In genomic region chr17:34411117-34411516, GRCm38 (mm10) we compare ENCODE assay signal across 8 mouse cellular contexts. TPM values are rescaled to one million over a fixed set of nuclear protein-coding genes. Genes with fewer than 3 reads are reported as not detected.
DNase-seq lines count a peak whose midpoint lies in the region; ATAC-seq and TF ChIP-seq lines count a peak whose summit lies in the region.

No protein-coding gene starts in this region.

- no peaks in the 10 kb centered on the region for H3K36me3 ChIP-seq in kidney, postnatal 0 days (ENCODE audit: insufficient read depth, low read length)
- no peaks in the 10 kb centered on the region for H3K36me3 ChIP-seq in liver, adult 2 months (ENCODE audit: control insufficient read depth, insufficient read depth, low read length)
- no peaks in the 10 kb centered on the region for H3K36me3 ChIP-seq in neural tube, embryonic 13.5 days

- no peak overlapping the region for H3K4me2 ChIP-seq in kidney, postnatal 0 days (ENCODE audit: low read length)
- no peak overlapping the region for H3K4me2 ChIP-seq in neural tube, embryonic 13.5 days

- DNase-seq in ovary, postnatal 10 days (ENCODE audit: low spot score): peak; percentile 18
- DNase-seq in ovary, adult 18-20 months (ENCODE audit: low spot score): no peak
- peak; percentile 58 to 63 for DNase-seq in cerebellum, adult 2 months
- peak; percentile 16 to 62 for DNase-seq in frontal cortex, postnatal 25 days (ENCODE audit: low spot score in 2 of 2)
- peak; percentile 66 for DNase-seq in kidney, postnatal 0 days (ENCODE audit: low spot score)
- DNase-seq in liver, adult 2 months (ENCODE audit: extremely low read depth, low read depth, low spot score): peak; percentile 41
- DNase-seq in testis, postnatal 10 days (ENCODE audit: low spot score): peak; percentile 67

- no peak for ATAC-seq in kidney, postnatal 0 days (replicated peaks; ENCODE audit: low FRiP score, low read depth)
- ATAC-seq in neural tube, embryonic 13.5 days (ENCODE audit: low read depth): peak; percentile 50; the same call in 1 of the 2 replicates

- H3K27me3 ChIP-seq in cerebellum, adult 2 months (ENCODE audit: control insufficient read depth, insufficient read depth, low read length): no peaks in the 10 kb centered on the region
- no peaks in the 10 kb centered on the region for H3K27me3 ChIP-seq in kidney, postnatal 0 days (ENCODE audit: insufficient read depth, low read length)
- H3K27me3 ChIP-seq in liver, adult 2 months (ENCODE audit: control insufficient read depth, insufficient read depth, low read length): peaks cover 3% of the 10 kb centered on the region; the same call in 1 of the 2 replicates
- peaks cover 10% of the 10 kb centered on the region; the same call in 1 of the 2 replicates for H3K27me3 ChIP-seq in neural tube, embryonic 13.5 days

- no peaks in the 10 kb centered on the region for H3K79me2 ChIP-seq in liver, adult 2 months (ENCODE audit: control insufficient read depth, insufficient read depth, low read length)

- no peaks in the 10 kb centered on the region for H3K9me3 ChIP-seq in kidney, postnatal 0 days (replicated peaks; ENCODE audit: low read length)
- H3K9me3 ChIP-seq in neural tube, embryonic 13.5 days: no peaks in the 10 kb centered on the region

- H3K4me3 ChIP-seq in cerebellum, adult 2 months (replicated peaks; ENCODE audit: insufficient read depth, low read depth, low read length): no peak overlapping the region
- H3K4me3 ChIP-seq in kidney, postnatal 0 days (replicated peaks; ENCODE audit: low read depth, low read length): no peak overlapping the region
- H3K4me3 ChIP-seq in liver, adult 2 months (ENCODE audit: insufficient read depth, low read depth, low read length): no peak overlapping the region
- H3K4me3 ChIP-seq in neural tube, embryonic 13.5 days: no peak overlapping the region

- WGBS in cerebellum, adult 2 months: 17% methylated on average over 6 of the region's 6 CpGs
- WGBS in kidney, postnatal 0 days: 19% methylated on average over 6 of the region's 6 CpGs
- WGBS in liver, adult 2 months: 18% methylated on average over 6 of the region's 6 CpGs
- 20% methylated on average over 6 of the region's 6 CpGs for WGBS in neural tube, embryonic 13.5 days

- no peak overlapping the region for H3K27ac ChIP-seq in cerebellum, adult 2 months (ENCODE audit: insufficient read depth, low read length)
- no peak overlapping the region for H3K27ac ChIP-seq in kidney, postnatal 0 days
- H3K27ac ChIP-seq in liver, adult 2 months (replicated peaks; ENCODE audit: insufficient read depth, low read depth, low read length): no peak overlapping the region
- no peak overlapping the region for H3K27ac ChIP-seq in neural tube, embryonic 13.5 days (replicated peaks)

- TF ChIP-seq POLR2A in cerebellum, adult 2 months (IDR thresholded peaks at IDR 0.05; ENCODE audit: borderline replicate concordance, insufficient read depth, low read length): no peak
- TF ChIP-seq POLR2A in liver, adult 2 months (IDR thresholded peaks at IDR 0.05; ENCODE audit: extremely low read depth, insufficient read depth, low read length): no peak

- H3K9ac ChIP-seq in kidney, postnatal 0 days (ENCODE audit: low read depth, low read length): no peak overlapping the region
- no peak overlapping the region for H3K9ac ChIP-seq in liver, adult 2 months (ENCODE audit: low read depth, low read length)
- no peak overlapping the region for H3K9ac ChIP-seq in neural tube, embryonic 13.5 days

- H3K4me1 ChIP-seq in cerebellum, adult 2 months (ENCODE audit: control insufficient read depth, insufficient read depth, low read length): no peaks in the 10 kb centered on the region
- no peaks in the 10 kb centered on the region for H3K4me1 ChIP-seq in kidney, postnatal 0 days (replicated peaks; ENCODE audit: insufficient read depth, low read length)
- H3K4me1 ChIP-seq in liver, adult 2 months (ENCODE audit: control insufficient read depth, insufficient read depth, low read length): no peaks in the 10 kb centered on the region
- H3K4me1 ChIP-seq in neural tube, embryonic 13.5 days (replicated peaks): no peaks in the 10 kb centered on the region

- TF ChIP-seq CTCF in cerebellum, adult 2 months (IDR thresholded peaks at IDR 0.05; ENCODE audit: borderline replicate concordance, insufficient read depth, low read depth, low read length): peak; percentile 97
- peak; percentile 92 for TF ChIP-seq CTCF in kidney, postnatal 0 days (IDR thresholded peaks at IDR 0.05; ENCODE audit: low read depth)
- TF ChIP-seq CTCF in liver, adult 2 months (IDR thresholded peaks at IDR 0.05; ENCODE audit: low read depth, low read length): peak; percentile 93

RNA-seq across cellular contexts. Expression of gene BC051142, which starts 12.5 kb away (rescaled TPM):
- 5.8 and 6.5 TPM in 2 replicates for polyA plus RNA-seq in cerebellum, adult 2 months (2012; rRNA removed)
- polyA plus RNA-seq in kidney, postnatal 0 days (2015; fragmentation: Nextera tagmentation; extraction: Ambion mirVana): 1.2 and 1.4 TPM in 2 replicates
- total RNA-seq in liver, adult 2 months (2014; rRNA removed): not detected in 2 replicates
- 0.06 TPM in 1 of 2 replicates, not detected in the other for polyA plus RNA-seq in liver, adult 2 months (2012; rRNA removed)
- 2.7 and 2.8 TPM in 2 replicates for polyA plus RNA-seq in neural tube, embryonic 13.5 days (2015; fragmentation: Nextera tagmentation; extraction: Ambion mirVana)

RNA-seq across cellular contexts. Expression of gene Btnl1, which starts 34.2 kb away (rescaled TPM):
- not detected in 2 replicates for polyA plus RNA-seq in cerebellum, adult 2 months (2012; rRNA removed)
- polyA plus RNA-seq in kidney, postnatal 0 days (2015; fragmentation: Nextera tagmentation; extraction: Ambion mirVana): not detected in 2 replicates
- not detected in 2 replicates for total RNA-seq in liver, adult 2 months (2014; rRNA removed)
- not detected in 2 replicates for polyA plus RNA-seq in liver, adult 2 months (2012; rRNA removed)
- polyA plus RNA-seq in neural tube, embryonic 13.5 days (2015; fragmentation: Nextera tagmentation; extraction: Ambion mirVana): not detected in 2 replicates

RNA-seq across cellular contexts. Expression of gene Btnl2, which starts 56.5 kb away (rescaled TPM):
- not detected in 2 replicates for polyA plus RNA-seq in cerebellum, adult 2 months (2012; rRNA removed)
- 0.04 TPM in 1 of 2 replicates, not detected in the other for polyA plus RNA-seq in kidney, postnatal 0 days (2015; fragmentation: Nextera tagmentation; extraction: Ambion mirVana)
- total RNA-seq in liver, adult 2 months (2014; rRNA removed): 0.09 TPM in 1 of 2 replicates, not detected in the other
- polyA plus RNA-seq in liver, adult 2 months (2012; rRNA removed): 0.05 TPM in 1 of 2 replicates, not detected in the other
- polyA plus RNA-seq in neural tube, embryonic 13.5 days (2015; fragmentation: Nextera tagmentation; extraction: Ambion mirVana): not detected in 2 replicates
